ENCODE assay signal across 18 mouse cellular contexts in genomic region chr3:129279441-129279840, GRCm38 (mm10). TPM values are rescaled to one million over a fixed set of nuclear protein-coding genes. Genes with fewer than 3 reads are reported as not detected.
DNase-seq lines count a peak whose midpoint lies in the region; ATAC-seq lines count a peak whose summit lies in the region.
"Had no signal": no experiment of that assay in that cellular context is flagged by ENCODE, and none has a peak within 500 bp of the region (broad histone marks: within the 10 kb centered on the region; RNA-seq: fewer than 3 reads in every experiment).

No protein-coding gene starts in this region.

- DNase-seq in fat pad, adult 2 months (ENCODE audit: extremely low read depth, low read depth, low spot score): peak; percentile 11
- DNase-seq in adrenal gland, adult 2 months: no peak
- DNase-seq in lung, postnatal 25 days (ENCODE audit: low spot score): no peak
- DNase-seq: adrenal gland, adult 8-10 months; adrenal gland, postnatal 14 days; adrenal gland, postnatal 36 days; cerebellum, adult 11-12 months; cerebellum, adult 2 months; cerebellum, adult 9-10 months; cerebellum, postnatal 10 days; cerebellum, postnatal 25 days; forebrain, postnatal 0 days had no signal

- ATAC-seq in granulocyte monocyte progenitor cell, adult 5-6 weeks (replicated peaks; ENCODE audit: poor library complexity, severe bottlenecking): peak; percentile 91
- peak; percentile 88 for ATAC-seq in megakaryocyte progenitor cell, adult 5-6 weeks (replicated peaks; ENCODE audit: poor library complexity)
- ATAC-seq: forebrain, embryonic 15.5 days; forebrain, postnatal 0 days had no signal

RNA-seq across cellular contexts. Expression of gene Enpep, which starts 53.1 kb away (rescaled TPM):
- not detected in 2 replicates for total RNA-seq in granulocyte monocyte progenitor cell, adult 5-6 weeks (2014; fragmentation: Nextera tagmentation)
- not detected in 2 replicates for total RNA-seq in granulocyte monocyte progenitor cell, adult 5-6 weeks (2017)
- not detected in 2 replicates for total RNA-seq in megakaryocyte progenitor cell, adult 5-6 weeks (2015)
- total RNA-seq in megakaryocyte progenitor cell, adult 5-6 weeks (2017): not detected in 2 replicates
- 10 to 100 TPM; 10.6 to 18.2 TPM for total RNA-seq in adrenal gland, adult 2 months (2021)
- polyA plus RNA-seq in adrenal gland, adult 2 months (2012; rRNA removed): 1.5 and 1.6 TPM in 2 replicates
- total RNA-seq: MEL had no signal
- polyA plus RNA-seq: C2C12; forebrain, embryonic 10.5 days had no signal

Comparison
In these comparisons a context has a peak if more than half of its experiments do, and no peak if none do; other contexts are left out.
1. RNA of gene Enpep, which starts 53.1 kb away (total RNA-seq): 10.6 to 18.2 TPM in adrenal gland, adult 2 months; not detected in granulocyte monocyte progenitor cell, adult 5-6 weeks and not detected in megakaryocyte progenitor cell, adult 5-6 weeks; every median in the first group is over 10 times any median in the second.